Mouse (Mus musculus) midbrain, embryonic 15.5 days (tissue): Measurements from ENCODE around the gene Tbc1d2b. TPM values are rescaled to one million over a fixed set of nuclear protein-coding genes. Genes with fewer than 3 reads are reported as not detected.
A peak's percentile ranks its signal among the peaks of the same experiment; 100 is the strongest.

Source experiments
- ATAC-seq: fragments of 200-750 bp; cut with Nextera tagmentation; replicated peaks from 2 replicates; pipeline ENCODE4 v1.8.0; 2017; ENCODE audit warnings: moderate TSS enrichment
- H3K27ac ChIP-seq: fragments of 300-500 bp; sonication (generic); 2 replicates; pipeline ENCODE4 v1.5.1; 2015; ENCODE audit warnings: mild to moderate bottlenecking, inconsistent platforms
- H3K27me3 ChIP-seq: fragments of 300-500 bp; sonication (generic); replicated peaks from 2 replicates; pipeline ENCODE4 v1.6.1; 2015; ENCODE audit warnings: inconsistent platforms
- H3K36me3 ChIP-seq: fragments of 300-500 bp; sonication (generic); replicated peaks from 2 replicates; pipeline ENCODE4 v1.6.1; 2015; ENCODE audit warnings: inconsistent platforms
- H3K4me1 ChIP-seq: fragments of 300-500 bp; sonication (generic); 2 replicates; pipeline ENCODE4 v1.6.1; 2015; ENCODE audit warnings: inconsistent platforms
- H3K4me2 ChIP-seq: fragments of 300-500 bp; sonication (generic); 2 replicates; pipeline ENCODE4 v1.6.1; 2015; ENCODE audit warnings: inconsistent platforms, mild to moderate bottlenecking, moderate library complexity
- H3K4me3 ChIP-seq: fragments of 300-500 bp; sonication (generic); 2 replicates; pipeline ENCODE4 v1.5.1; 2015; ENCODE audit warnings: mild to moderate bottlenecking, inconsistent platforms
- H3K9ac ChIP-seq: fragments of 300-500 bp; sonication (generic); 2 replicates; pipeline ENCODE4 v1.6.1; 2015; ENCODE audit warnings: mild to moderate bottlenecking, inconsistent platforms
- H3K9me3 ChIP-seq: fragments of 300-500 bp; sonication (generic); 2 replicates; pipeline ENCODE4 v1.6.1; 2016; ENCODE audit warnings: inconsistent platforms
- WGBS: fragments of 180-500 bp; shearing (Covaris S2); methylation state at CpG from one replicate; pipeline ENCODE4 v1.1.7; 2015; ENCODE audit warnings: mixed read lengths; 5-methylcytosine and 5-hydroxymethylcytosine counted together
- polyA plus RNA-seq: library from polyadenylated mRNA; unstranded; fragments of >200 nt; fragmentation: Nextera tagmentation; extraction: Ambion mirVana; gene quantifications from 2 replicates; pipeline ENCODE4 v1.2.1, GENCODE M21; 2015

The Tbc1d2b gene
- 6.5 and 7.6 TPM in 2 replicates for polyA plus RNA-seq

- WGBS = under 1% methylated on average over 65 of the region's 74 CpGs
- peaks cover 14% of the 10 kb centered on the region for H3K4me1 ChIP-seq
- H3K9ac ChIP-seq = peak within 1 kb of the TSS; percentile 73
- H3K27ac ChIP-seq = no peak within 1 kb of the TSS; the same call in 1 of the 2 replicates
- ATAC-seq = peak; percentile 97
- H3K4me2 ChIP-seq = peak within 1 kb of the TSS; percentile 67
- no peaks in the 10 kb centered on the region for H3K9me3 ChIP-seq
- peak within 1 kb of the TSS; percentile 80 for H3K4me3 ChIP-seq
- H3K27me3 ChIP-seq = no peaks in the 10 kb centered on the region
- no peaks in the 10 kb centered on the region for H3K36me3 ChIP-seq
These were observed at the start of gene Tbc1d2b for GRCm38 (mm10) chr9:90270193-90270943. Gene Tbc1d2b, minus strand, starts transcription at chr9:90270804.

GRCm38 (mm10) chr9:90316300-90316699, 45.7 kb upstream of the Tbc1d2b start:
- Histone ChIP-seq H3K4me3 (no peak overlapping the region), H3K9me3 (no peaks in the 10 kb centered on the region), H3K27me3 (no peaks in the 10 kb centered on the region), H3K27ac (no peak overlapping the region), H3K9ac (no peak overlapping the region), H3K36me3 (no peaks in the 10 kb centered on the region), H3K4me2 (no peak overlapping the region), H3K4me1 (no peaks in the 10 kb centered on the region)
- 68% methylated on average over 5 of the region's 5 CpGs for WGBS
- ATAC-seq = peak; percentile 75; the same call in 1 of the 2 replicates

- H3K4me2 ChIP-seq = no peak overlapping the region
- no peak overlapping the region for H3K9ac ChIP-seq
- H3K27ac ChIP-seq = no peak overlapping the region
- H3K9me3 ChIP-seq = no peaks in the 10 kb centered on the region
- no peak overlapping the region for H3K4me3 ChIP-seq
- ATAC-seq = no peak
- WGBS = 91% methylated on average over 11 of the region's 11 CpGs
- no peaks in the 10 kb centered on the region for H3K36me3 ChIP-seq
- H3K27me3 ChIP-seq = no peaks in the 10 kb centered on the region
- H3K4me1 ChIP-seq = no peaks in the 10 kb centered on the region
These were observed 45.1 kb upstream of the Tbc1d2b start for GRCm38 (mm10) chr9:90315662-90316061.

GRCm38 (mm10) chr9:90304254-90304653, 33.6 kb upstream of the Tbc1d2b start:
- ATAC-seq = no peak
- WGBS = 98% methylated on average over 2 of the region's 2 CpGs

GRCm38 (mm10) chr9:90303101-90303835, 32.7 kb upstream of the Tbc1d2b start:
- no peaks in the 10 kb centered on the region for H3K27me3 ChIP-seq
- H3K4me2 ChIP-seq = no peak overlapping the region
- H3K4me1 ChIP-seq = no peaks in the 10 kb centered on the region
- H3K9me3 ChIP-seq = no peaks in the 10 kb centered on the region
- no peak for ATAC-seq
- no peak overlapping the region for H3K27ac ChIP-seq
- H3K9ac ChIP-seq = no peak overlapping the region
- 70% methylated on average over 2 of the region's 2 CpGs for WGBS
- H3K4me3 ChIP-seq = no peak overlapping the region
- H3K36me3 ChIP-seq = no peaks in the 10 kb centered on the region

More at GRCm38 (mm10) chr9:90304254-90304653, 33.6 kb upstream of the Tbc1d2b start:
- no peaks in the 10 kb centered on the region for H3K4me1 ChIP-seq
- H3K9ac ChIP-seq = no peak overlapping the region
- H3K27me3 ChIP-seq = no peaks in the 10 kb centered on the region
- no peak overlapping the region for H3K27ac ChIP-seq
- H3K9me3 ChIP-seq = no peaks in the 10 kb centered on the region
- H3K4me2 ChIP-seq = no peak overlapping the region
- H3K4me3 ChIP-seq = no peak overlapping the region
- H3K36me3 ChIP-seq = no peaks in the 10 kb centered on the region

- H3K4me1 ChIP-seq = no peaks in the 10 kb centered on the region
- no peak for ATAC-seq
- no peak overlapping the region for H3K4me2 ChIP-seq
- H3K27ac ChIP-seq = no peak overlapping the region
- WGBS = 83% methylated on average over 4 of the region's 4 CpGs
- no peaks in the 10 kb centered on the region for H3K9me3 ChIP-seq
- H3K4me3 ChIP-seq = no peak overlapping the region
- no peak overlapping the region for H3K9ac ChIP-seq
- H3K27me3 ChIP-seq = no peaks in the 10 kb centered on the region
- no peaks in the 10 kb centered on the region for H3K36me3 ChIP-seq
These were observed 32.1 kb upstream of the Tbc1d2b start for GRCm38 (mm10) chr9:90302670-90303069.

- H3K27ac ChIP-seq = no peak overlapping the region
- no peaks in the 10 kb centered on the region for H3K4me1 ChIP-seq
- no peaks in the 10 kb centered on the region for H3K36me3 ChIP-seq
- no peaks in the 10 kb centered on the region for H3K9me3 ChIP-seq
- 86% methylated on average over 4 of the region's 4 CpGs for WGBS
- no peak overlapping the region for H3K4me2 ChIP-seq
- H3K4me3 ChIP-seq = no peak overlapping the region
- ATAC-seq = no peak
- H3K27me3 ChIP-seq = no peaks in the 10 kb centered on the region
- no peak overlapping the region for H3K9ac ChIP-seq
These were observed 30.6 kb upstream of the Tbc1d2b start for GRCm38 (mm10) chr9:90301081-90301688.

GRCm38 (mm10) chr9:90297637-90298036, 27.0 kb upstream of the Tbc1d2b start:
- Histone ChIP-seq H3K4me3 (no peak overlapping the region), H3K27me3 (no peaks in the 10 kb centered on the region), H3K27ac (no peak overlapping the region), H3K4me1 (no peaks in the 10 kb centered on the region), H3K9me3 (no peaks in the 10 kb centered on the region), H3K9ac (no peak overlapping the region), H3K36me3 (no peaks in the 10 kb centered on the region), H3K4me2 (no peak overlapping the region)
- 88% methylated on average over 1 of the region's 1 CpGs for WGBS
- no peak for ATAC-seq

GRCm38 (mm10) chr9:90293641-90294398, 23.2 kb upstream of the Tbc1d2b start:
- H3K9me3 ChIP-seq = no peaks in the 10 kb centered on the region
- no peaks in the 10 kb centered on the region for H3K4me1 ChIP-seq
- WGBS = 75% methylated on average over 3 of the region's 3 CpGs
- H3K4me2 ChIP-seq = no peak overlapping the region
- H3K27ac ChIP-seq = no peak overlapping the region
- no peak overlapping the region for H3K4me3 ChIP-seq
- ATAC-seq = no peak
- H3K36me3 ChIP-seq = no peaks in the 10 kb centered on the region
- H3K27me3 ChIP-seq = no peaks in the 10 kb centered on the region
- H3K9ac ChIP-seq = no peak overlapping the region

- Histone ChIP-seq H3K9ac (no peak overlapping the region), H3K27me3 (no peaks in the 10 kb centered on the region), H3K4me3 (no peak overlapping the region), H3K4me1 (no peaks in the 10 kb centered on the region), H3K4me2 (no peak overlapping the region), H3K36me3 (no peaks in the 10 kb centered on the region), H3K27ac (no peak overlapping the region), H3K9me3 (no peaks in the 10 kb centered on the region)
- WGBS = 93% methylated on average over 3 of the region's 3 CpGs
- no peak for ATAC-seq
These were observed 7.8 kb upstream of the Tbc1d2b start for GRCm38 (mm10) chr9:90278397-90278796.

GRCm38 (mm10) chr9:90277884-90278283, 7.3 kb upstream of the Tbc1d2b start:
- Histone ChIP-seq H3K9ac (no peak overlapping the region), H3K4me1 (no peaks in the 10 kb centered on the region), H3K36me3 (no peaks in the 10 kb centered on the region), H3K9me3 (no peaks in the 10 kb centered on the region), H3K4me3 (no peak overlapping the region), H3K4me2 (no peak overlapping the region), H3K27ac (no peak overlapping the region), H3K27me3 (no peaks in the 10 kb centered on the region)
- 77% methylated on average over 2 of the region's 2 CpGs for WGBS
- no peak for ATAC-seq

- H3K27me3 ChIP-seq = no peaks in the 10 kb centered on the region
- no peak for ATAC-seq
- no peak overlapping the region for H3K4me2 ChIP-seq
- no peak overlapping the region for H3K4me3 ChIP-seq
- no peak overlapping the region for H3K27ac ChIP-seq
- no peaks in the 10 kb centered on the region for H3K9me3 ChIP-seq
- 82% methylated on average over 1 of the region's 1 CpGs for WGBS
- H3K4me1 ChIP-seq = no peaks in the 10 kb centered on the region
- no peak overlapping the region for H3K9ac ChIP-seq
- no peaks in the 10 kb centered on the region for H3K36me3 ChIP-seq
These were observed 6.2 kb upstream of the Tbc1d2b start for GRCm38 (mm10) chr9:90276779-90277178.
